Mouse (Mus musculus) intestine, embryonic 15.5 days (tissue): ENCODE results near the gene Olfr459. TPM values are rescaled to one million over a fixed set of nuclear protein-coding genes. Genes with fewer than 3 reads are reported as not detected.

Experiments
- ATAC-seq: fragments of 200-750 bp; cut with Nextera tagmentation; 2 replicates; pipeline ENCODE4 v1.8.0; 2017; ENCODE audit warnings: moderate TSS enrichment, moderate library complexity
- H3K27ac ChIP-seq: fragments of 300-500 bp; sonication (generic); 2 replicates; pipeline ENCODE4 v1.5.1; 2015; ENCODE audit warnings: mild to moderate bottlenecking, inconsistent platforms
- H3K27me3 ChIP-seq: fragments of 300-500 bp; sonication (generic); replicated peaks from 2 replicates; pipeline ENCODE4 v1.6.1; 2015; ENCODE audit warnings: inconsistent platforms
- H3K36me3 ChIP-seq: fragments of 300-500 bp; sonication (generic); 2 replicates; pipeline ENCODE4 v1.6.1; 2015; ENCODE audit warnings: inconsistent platforms
- H3K4me1 ChIP-seq: fragments of 300-500 bp; sonication (generic); replicated peaks from 2 replicates; pipeline ENCODE4 v1.6.1; 2015; ENCODE audit warnings: inconsistent platforms
- H3K4me2 ChIP-seq: fragments of 300-500 bp; sonication (generic); replicated peaks from 2 replicates; pipeline ENCODE4 v1.6.1; 2015; ENCODE audit warnings: mild to moderate bottlenecking, inconsistent platforms
- H3K4me3 ChIP-seq: fragments of 300-500 bp; sonication (generic); replicated peaks from 2 replicates; pipeline ENCODE4 v1.5.1; 2015; ENCODE audit warnings: inconsistent platforms
- H3K9ac ChIP-seq: fragments of 300-500 bp; sonication (generic); 2 replicates; pipeline ENCODE4 v1.6.1; 2015; ENCODE audit warnings: inconsistent platforms
- H3K9me3 ChIP-seq: fragments of 300-500 bp; sonication (generic); 2 replicates; pipeline ENCODE4 v1.6.1; 2016; ENCODE audit warnings: inconsistent platforms
- WGBS: fragments of 180-500 bp; shearing (Covaris S2); methylation state at CpG from one replicate; pipeline ENCODE4 v1.1.7; 2015; 5-methylcytosine and 5-hydroxymethylcytosine counted together
- polyA plus RNA-seq: library from polyadenylated mRNA; unstranded; fragments of >200 nt; fragmentation: Nextera tagmentation; extraction: Ambion mirVana; gene quantifications from 2 replicates; pipeline ENCODE4 v1.2.1, GENCODE M21; 2015

The Olfr459 gene
- not detected in 2 replicates for polyA plus RNA-seq

- Histone ChIP-seq H3K4me2 (no peak within 1 kb of the TSS), H3K9me3 (no peaks in the 10 kb centered on the region), H3K9ac (no peak within 1 kb of the TSS), H3K4me3 (no peak within 1 kb of the TSS), H3K36me3 (no peaks in the 10 kb centered on the region), H3K27ac (no peak within 1 kb of the TSS), H3K27me3 (no peaks in the 10 kb centered on the region), H3K4me1 (no peaks in the 10 kb centered on the region)
- ATAC-seq, result no peak
- 83% methylated on average over 7 of the region's 7 CpGs for WGBS
These were observed at the start of gene Olfr459 for GRCm38 (mm10) chr6:41775077-41775476. Gene Olfr459, minus strand, starts transcription at chr6:41775177.

GRCm38 (mm10) chr6:41824086-41824485, 49.1 kb upstream of the Olfr459 start:
- no peaks in the 10 kb centered on the region for H3K4me1 ChIP-seq
- H3K36me3 ChIP-seq, result no peaks in the 10 kb centered on the region
- H3K4me2 ChIP-seq, result no peak overlapping the region
- no peak overlapping the region for H3K27ac ChIP-seq
- no peaks in the 10 kb centered on the region for H3K27me3 ChIP-seq
- no peak overlapping the region for H3K9ac ChIP-seq
- no peaks in the 10 kb centered on the region for H3K9me3 ChIP-seq
- ATAC-seq, result no peak
- H3K4me3 ChIP-seq, result no peak overlapping the region

DNA sequence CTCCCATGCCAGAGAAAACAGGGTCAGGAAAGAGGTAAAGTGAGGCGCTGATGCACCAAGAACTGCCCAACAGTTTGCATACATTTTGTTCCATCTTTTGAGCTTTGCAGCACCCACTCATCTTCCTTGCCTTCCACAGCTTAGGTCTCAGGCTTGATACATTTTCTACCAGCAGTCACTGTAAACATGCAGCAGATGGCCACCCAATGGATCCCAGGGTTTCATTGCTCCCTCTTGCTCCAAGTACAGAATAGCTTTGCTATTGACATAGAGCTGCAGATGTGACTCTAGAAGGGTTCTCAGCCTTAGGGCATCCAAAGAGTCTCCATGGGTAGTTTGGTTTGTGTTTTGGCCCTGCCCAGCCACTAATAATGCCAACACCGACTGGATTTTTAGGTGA, 11.7 kb upstream of the Olfr459 start:
- H3K4me3 ChIP-seq, result no peak overlapping the region
- H3K9me3 ChIP-seq, result no peaks in the 10 kb centered on the region
- no peak overlapping the region for H3K4me2 ChIP-seq
- H3K27ac ChIP-seq, result no peak overlapping the region
- no peaks in the 10 kb centered on the region for H3K36me3 ChIP-seq
- ATAC-seq, result no peak
- no peaks in the 10 kb centered on the region for H3K27me3 ChIP-seq
- 84% methylated on average over 2 of the region's 2 CpGs for WGBS
- H3K4me1 ChIP-seq, result no peaks in the 10 kb centered on the region
- no peak overlapping the region for H3K9ac ChIP-seq

- ATAC-seq, result no peak
- 72% methylated on average over 6 of the region's 6 CpGs for WGBS
- no peaks in the 10 kb centered on the region for H3K4me1 ChIP-seq
- no peak overlapping the region for H3K4me2 ChIP-seq
- H3K27ac ChIP-seq, result no peak overlapping the region
- no peak overlapping the region for H3K9ac ChIP-seq
- H3K36me3 ChIP-seq, result no peaks in the 10 kb centered on the region
- H3K27me3 ChIP-seq, result no peaks in the 10 kb centered on the region
- H3K9me3 ChIP-seq, result no peaks in the 10 kb centered on the region
- no peak overlapping the region for H3K4me3 ChIP-seq
These were observed 744 bp upstream of the Olfr459 start for GRCm38 (mm10) chr6:41775721-41776120.

- Histone ChIP-seq H3K4me3 (no peak overlapping the region), H3K4me1 (no peaks in the 10 kb centered on the region), H3K4me2 (no peak overlapping the region), H3K9ac (no peak overlapping the region), H3K36me3 (no peaks in the 10 kb centered on the region), H3K27ac (no peak overlapping the region), H3K9me3 (no peaks in the 10 kb centered on the region), H3K27me3 (no peaks in the 10 kb centered on the region)
- no peak for ATAC-seq
- WGBS, result 82% methylated on average over 1 of the region's 1 CpGs
These were observed 5.1 kb downstream of the Olfr459 start for GRCm38 (mm10) chr6:41769872-41770271.

DNA sequence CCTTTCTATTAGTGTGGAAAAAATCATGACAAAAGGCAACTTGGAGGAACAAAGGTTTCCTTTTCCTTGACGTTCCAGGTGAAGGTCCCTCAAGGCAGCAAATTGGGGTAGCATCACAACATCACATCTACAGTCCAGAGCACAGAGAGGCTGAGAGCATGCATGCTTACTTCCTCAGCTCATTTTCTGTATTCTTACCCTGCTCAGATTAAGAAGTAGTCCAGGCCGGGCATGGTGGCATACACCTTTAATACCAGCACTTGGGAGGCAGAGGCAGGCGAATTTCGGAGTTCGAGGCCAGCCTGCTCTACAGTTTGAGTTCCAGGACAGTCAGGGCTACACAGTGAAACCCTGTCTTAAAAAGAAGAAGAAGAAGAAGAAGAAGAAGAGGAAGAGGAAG, 10.7 kb downstream of the Olfr459 start:
- WGBS, result 87% methylated on average over 5 of the region's 5 CpGs
- Histone ChIP-seq H3K27ac (no peak overlapping the region), H3K4me3 (no peak overlapping the region), H3K9ac (no peak overlapping the region), H3K27me3 (no peaks in the 10 kb centered on the region), H3K36me3 (no peaks in the 10 kb centered on the region), H3K4me2 (no peak overlapping the region), H3K4me1 (no peaks in the 10 kb centered on the region), H3K9me3 (no peaks in the 10 kb centered on the region)
- ATAC-seq, result no peak

GRCm38 (mm10) chr6:41762370-41762757, 12.6 kb downstream of the Olfr459 start:
- 80% methylated on average over 1 of the region's 1 CpGs for WGBS
- no peak overlapping the region for H3K27ac ChIP-seq
- no peaks in the 10 kb centered on the region for H3K27me3 ChIP-seq
- no peak overlapping the region for H3K4me2 ChIP-seq
- no peaks in the 10 kb centered on the region for H3K4me1 ChIP-seq
- no peak overlapping the region for H3K4me3 ChIP-seq
- H3K36me3 ChIP-seq, result no peaks in the 10 kb centered on the region
- no peaks in the 10 kb centered on the region for H3K9me3 ChIP-seq
- no peak overlapping the region for H3K9ac ChIP-seq
- ATAC-seq, result no peak

GRCm38 (mm10) chr6:41761702-41762369, 13.1 kb downstream of the Olfr459 start:
- H3K9me3 ChIP-seq, result no peaks in the 10 kb centered on the region
- H3K4me1 ChIP-seq, result no peaks in the 10 kb centered on the region
- no peak overlapping the region for H3K9ac ChIP-seq
- no peak overlapping the region for H3K4me3 ChIP-seq
- no peak overlapping the region for H3K27ac ChIP-seq
- H3K36me3 ChIP-seq, result no peaks in the 10 kb centered on the region
- 7% methylated on average over 1 of the region's 1 CpGs for WGBS
- no peaks in the 10 kb centered on the region for H3K27me3 ChIP-seq
- H3K4me2 ChIP-seq, result no peak overlapping the region
- ATAC-seq, result peak; percentile 84

- no peak overlapping the region for H3K27ac ChIP-seq
- no peaks in the 10 kb centered on the region for H3K27me3 ChIP-seq
- ATAC-seq, result no peak
- no peaks in the 10 kb centered on the region for H3K9me3 ChIP-seq
- WGBS, result 83% methylated on average over 2 of the region's 2 CpGs
- no peak overlapping the region for H3K4me2 ChIP-seq
- no peaks in the 10 kb centered on the region for H3K4me1 ChIP-seq
- H3K4me3 ChIP-seq, result no peak overlapping the region
- no peak overlapping the region for H3K9ac ChIP-seq
- no peaks in the 10 kb centered on the region for H3K36me3 ChIP-seq
These were observed 15.4 kb downstream of the Olfr459 start for GRCm38 (mm10) chr6:41759618-41760017.

DNA sequence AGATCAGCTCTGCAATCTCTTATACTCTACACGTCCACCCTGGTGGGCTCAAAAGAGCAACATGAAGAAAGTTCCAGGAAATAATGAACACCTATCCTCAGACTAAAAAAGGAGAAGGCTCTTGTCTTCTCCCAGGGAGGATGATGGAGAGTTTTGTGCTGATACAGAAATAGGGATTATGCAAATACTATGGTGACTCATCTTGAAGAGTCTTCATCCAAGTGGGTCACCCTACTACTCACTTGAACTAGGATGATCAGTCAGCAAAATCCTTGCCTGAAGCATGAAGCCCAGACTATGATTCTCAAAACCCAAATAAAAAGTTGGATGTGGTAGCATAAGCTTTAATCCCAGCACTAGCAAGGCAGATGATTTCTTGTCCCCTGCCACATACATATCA, 16.6 kb downstream of the Olfr459 start:
- Histone ChIP-seq H3K27ac (no peak overlapping the region), H3K36me3 (no peaks in the 10 kb centered on the region), H3K9me3 (no peaks in the 10 kb centered on the region), H3K4me3 (no peak overlapping the region), H3K9ac (no peak overlapping the region), H3K4me1 (no peaks in the 10 kb centered on the region), H3K27me3 (no peaks in the 10 kb centered on the region), H3K4me2 (no peak overlapping the region)
- ATAC-seq, result no peak
- WGBS, result 75% methylated on average over 1 of the region's 1 CpGs

GRCm38 (mm10) chr6:41757199-41757598, 17.8 kb downstream of the Olfr459 start:
- Histone ChIP-seq H3K9ac (no peak overlapping the region), H3K4me2 (no peak overlapping the region), H3K4me3 (no peak overlapping the region), H3K4me1 (no peaks in the 10 kb centered on the region), H3K36me3 (no peaks in the 10 kb centered on the region), H3K27ac (no peak overlapping the region), H3K9me3 (no peaks in the 10 kb centered on the region), H3K27me3 (no peaks in the 10 kb centered on the region)
- WGBS, result 63% methylated on average over 3 of the region's 3 CpGs
- no peak for ATAC-seq

GRCm38 (mm10) chr6:41754626-41755025, 20.4 kb downstream of the Olfr459 start:
- Histone ChIP-seq H3K27ac (no peak overlapping the region), H3K4me3 (no peak overlapping the region), H3K9me3 (no peaks in the 10 kb centered on the region), H3K9ac (no peak overlapping the region), H3K27me3 (no peaks in the 10 kb centered on the region), H3K4me1 (no peaks in the 10 kb centered on the region), H3K4me2 (no peak overlapping the region), H3K36me3 (no peaks in the 10 kb centered on the region)
- no peak for ATAC-seq
- WGBS, result 67% methylated on average over 6 of the region's 6 CpGs

- peak; percentile 99 for ATAC-seq
- Histone ChIP-seq H3K27me3 (no peaks in the 10 kb centered on the region), H3K36me3 (no peaks in the 10 kb centered on the region), H3K4me3 (no peak overlapping the region), H3K9me3 (no peaks in the 10 kb centered on the region), H3K9ac (no peak overlapping the region), H3K4me1 (no peaks in the 10 kb centered on the region), H3K4me2 (no peak overlapping the region), H3K27ac (no peak overlapping the region)
- WGBS, result 58% methylated on average over 5 of the region's 5 CpGs
These were observed 30.1 kb downstream of the Olfr459 start for GRCm38 (mm10) chr6:41744664-41745392.
